Mouse (Mus musculus) megakaryocyte, embryonic 14.5 days (primary cell): ENCODE results near the gene Depdc1a.

Source experiments
- FLI1 ChIP-seq: IDR thresholded peaks from 2 replicates; pipeline ENCODE4 v1.6.1; 2012; ENCODE audit warnings: low read length, inconsistent platforms, mixed read lengths
- GATA1 ChIP-seq: IDR thresholded peaks from 3 replicates; pipeline ENCODE4 v1.6.1; 2012; ENCODE audit warnings: mixed read lengths, low read length, inconsistent platforms, borderline replicate concordance

GRCm38 (mm10) chr3:159475465-159475864 is 19.8 kb upstream of the Depdc1a start:
- TF ChIP-seq GATA1 = no peak
- no peak for TF ChIP-seq FLI1
